Mouse (Mus musculus): ENCODE data around the gene Mad2l2. TPM values are rescaled to one million over a fixed set of nuclear protein-coding genes. Genes with fewer than 3 reads are reported as not detected.

Gene Mad2l2
- total RNA-seq (2021) = 10 to 100 TPM; 17.9 to 19.9 TPM

DNA sequence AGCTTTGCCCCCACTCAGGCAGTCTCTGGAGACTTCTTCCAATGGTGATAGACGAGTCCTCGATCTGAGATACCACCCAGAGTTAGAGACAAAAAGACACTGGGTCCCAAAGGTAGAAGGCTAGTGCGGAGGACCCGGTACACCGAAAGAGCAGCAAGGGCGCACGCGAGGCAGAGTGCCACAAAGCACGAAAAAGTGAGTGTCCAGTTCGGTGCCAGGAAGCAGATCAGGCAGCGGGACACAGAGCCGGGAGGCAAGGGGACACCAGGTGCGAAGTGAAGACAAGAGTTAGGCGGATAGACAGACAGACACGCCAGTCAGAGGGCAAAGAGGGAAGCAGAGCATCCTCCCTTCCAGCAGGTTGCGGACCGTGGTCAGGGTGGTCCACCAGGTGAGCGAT is at the start of gene Mad2l2:
TSS of gene Mad2l2 (plus strand) at position 252 of the 400 bp plus-strand sequence.
- no peak for DNase-seq

DNA sequence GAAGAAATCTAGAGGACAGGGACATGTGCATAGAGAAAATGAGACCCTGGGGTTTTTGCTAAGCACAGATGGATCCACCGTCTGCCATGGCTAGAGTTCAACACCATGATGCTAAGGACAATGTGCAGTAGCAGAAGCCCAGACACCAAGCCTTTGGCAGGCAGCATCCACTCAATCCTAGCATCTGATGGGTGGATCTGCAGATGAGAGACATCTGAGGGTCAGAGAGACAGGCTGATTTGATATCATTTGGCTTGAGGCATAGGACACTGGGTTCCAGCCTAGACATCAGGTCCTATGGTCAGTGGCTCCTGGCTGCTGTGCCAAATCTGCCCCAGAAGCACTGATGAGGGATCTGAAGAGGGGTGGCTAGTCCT is 49.6 kb upstream of the Mad2l2 start:
- no peak for DNase-seq

DNA sequence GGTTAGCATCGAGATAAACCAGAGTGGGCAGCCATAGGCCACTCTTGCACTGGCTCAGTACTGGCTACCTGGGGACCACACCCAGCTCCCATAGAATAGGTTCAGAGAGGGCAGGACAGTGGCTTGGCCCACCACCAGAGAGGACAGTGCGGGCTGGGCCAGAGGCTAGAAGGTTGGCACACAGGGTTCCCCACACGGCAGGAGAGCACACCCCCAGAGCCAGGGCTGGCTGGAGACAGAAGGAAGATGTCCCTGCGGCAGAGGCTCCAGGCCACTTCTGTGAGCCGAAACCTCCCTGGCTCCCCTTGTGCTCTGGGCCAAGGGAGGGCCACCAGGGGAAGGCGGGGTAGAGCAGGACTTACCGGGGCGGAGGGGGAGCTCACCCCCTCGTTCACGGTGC is 49.0 kb upstream of the Mad2l2 start:
- no peak for DNase-seq

DNA sequence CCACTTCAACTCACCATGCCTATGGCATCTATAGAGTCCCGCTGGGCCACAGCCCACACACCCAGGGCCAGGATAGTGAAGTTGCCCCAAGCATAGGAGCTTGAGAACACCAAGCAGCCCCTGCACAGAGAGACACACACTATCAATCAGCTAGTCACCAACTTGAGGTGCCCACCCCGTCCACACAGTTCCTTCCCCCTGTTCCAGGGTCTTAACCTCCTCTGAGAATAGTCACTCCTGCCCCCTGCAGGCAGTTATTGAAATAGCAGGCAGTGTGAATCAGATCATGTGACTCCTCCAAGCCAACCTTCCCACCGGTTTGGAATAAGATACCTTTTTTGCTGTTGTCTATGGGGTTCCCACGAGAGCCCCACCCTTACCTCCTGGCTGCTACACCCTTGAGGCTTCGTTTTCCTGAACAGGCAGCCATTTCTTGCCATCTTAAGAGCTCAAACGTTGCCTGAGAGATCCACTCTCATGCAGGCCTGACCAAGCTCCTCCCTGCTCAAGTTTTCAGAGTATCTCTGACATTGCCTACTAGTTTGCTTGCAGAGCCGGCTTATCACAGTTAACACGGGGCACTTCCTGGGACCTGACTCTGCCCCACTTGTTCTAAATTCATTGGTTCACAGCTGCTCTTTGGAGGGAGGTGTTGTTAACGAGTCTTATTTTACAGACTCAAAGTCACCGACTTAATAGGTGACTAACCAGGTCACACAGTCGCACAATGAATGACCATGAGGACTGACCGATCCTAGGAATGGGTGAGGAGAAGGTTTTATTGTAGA is 47.7 kb upstream of the Mad2l2 start:
- DNase-seq = peak; percentile 77

DNA sequence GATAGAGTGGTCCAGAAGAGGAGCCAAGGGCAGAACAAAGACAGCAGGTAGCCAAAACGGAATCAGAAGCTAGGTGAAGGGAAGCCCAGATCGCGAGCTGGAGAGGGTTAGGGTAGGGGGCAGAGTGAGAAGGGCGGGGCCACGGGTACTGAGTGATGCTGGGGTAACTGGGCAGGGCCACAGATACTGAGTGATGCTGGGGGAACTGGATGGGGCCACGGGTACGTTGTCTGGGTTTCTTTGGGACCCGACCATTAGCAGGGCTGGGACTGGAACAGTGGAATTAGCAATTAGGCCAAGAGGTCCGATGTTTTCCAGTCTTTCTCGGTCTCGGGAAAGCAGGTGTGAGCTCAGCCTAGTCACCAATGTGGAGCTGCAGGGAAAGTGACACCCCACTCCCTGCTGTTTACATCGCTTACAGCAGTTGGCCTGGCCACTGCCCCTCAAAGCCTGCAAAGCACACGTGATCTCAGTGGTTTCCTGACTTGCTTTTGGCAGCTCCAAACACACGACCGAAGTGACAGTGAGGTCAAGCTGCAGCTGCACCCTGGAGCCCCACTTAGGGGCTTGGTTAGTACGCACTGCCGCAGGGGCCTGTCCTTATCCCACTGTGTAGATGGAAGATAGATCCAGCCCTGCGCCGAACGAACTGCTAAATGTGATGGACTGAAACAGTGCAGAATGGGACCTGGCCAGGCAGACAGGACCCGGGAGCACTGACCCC is 46.8 kb upstream of the Mad2l2 start:
- DNase-seq = no peak

DNA sequence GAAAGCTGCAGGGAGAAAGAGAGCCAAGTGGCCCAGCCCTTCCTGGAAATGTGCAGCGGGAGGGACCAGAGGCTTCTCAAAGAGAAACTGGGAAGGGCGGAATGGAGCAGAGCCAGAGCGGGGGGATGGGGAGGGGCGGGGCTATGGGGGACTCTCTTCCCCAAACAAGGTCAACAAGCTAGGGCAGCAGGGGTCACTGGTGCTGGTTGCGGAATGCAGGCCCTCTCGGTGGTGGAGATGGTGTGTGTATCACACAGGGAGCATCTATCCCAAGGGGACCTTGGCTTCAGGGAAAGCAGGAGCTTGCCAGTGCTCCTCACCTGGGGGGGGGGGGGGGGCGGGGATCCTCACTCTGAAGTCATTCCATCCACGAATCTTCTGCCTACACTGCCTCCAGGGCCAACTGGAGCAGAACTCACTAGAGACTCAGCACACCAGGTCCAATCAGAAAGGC is 45.9 kb upstream of the Mad2l2 start:
- DNase-seq = peak; percentile 52

DNA sequence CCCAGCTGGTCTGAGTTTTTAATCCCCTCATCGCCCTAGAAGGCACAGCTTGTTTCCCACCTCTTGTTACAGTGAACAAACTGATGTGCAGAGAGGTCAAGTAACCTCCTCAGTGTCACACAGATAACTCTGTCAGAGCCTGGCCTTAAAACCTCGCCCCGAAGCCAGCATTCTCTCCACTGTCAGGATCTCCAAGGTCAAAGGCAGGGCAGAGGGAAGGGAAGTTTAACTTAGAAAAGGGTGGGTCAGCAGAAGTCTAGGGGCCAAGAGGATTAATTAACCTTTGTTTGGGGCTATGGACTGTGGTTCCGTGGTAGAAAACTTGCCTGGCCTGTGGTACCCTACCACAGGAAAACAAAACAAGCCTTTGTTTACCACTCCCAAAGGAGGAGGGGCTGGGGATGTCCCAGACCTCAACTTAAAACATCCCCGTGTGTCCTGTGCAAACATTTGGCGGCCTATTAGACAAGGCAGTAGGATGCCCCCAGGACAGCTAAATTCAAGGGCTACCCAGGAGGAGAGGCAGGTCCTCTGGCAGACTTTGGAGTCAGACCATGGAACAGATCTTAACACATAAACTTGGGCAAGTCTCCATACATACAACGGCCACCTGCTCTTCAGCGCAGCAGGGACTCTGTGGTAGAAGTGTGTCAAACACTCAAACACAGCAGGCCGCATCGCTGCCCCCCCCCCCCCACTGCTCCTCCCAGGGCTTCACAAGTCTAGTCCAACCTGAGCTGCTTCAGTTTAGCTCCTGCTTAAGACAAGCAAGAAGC is 44.9 kb upstream of the Mad2l2 start:
- no peak for DNase-seq

DNA sequence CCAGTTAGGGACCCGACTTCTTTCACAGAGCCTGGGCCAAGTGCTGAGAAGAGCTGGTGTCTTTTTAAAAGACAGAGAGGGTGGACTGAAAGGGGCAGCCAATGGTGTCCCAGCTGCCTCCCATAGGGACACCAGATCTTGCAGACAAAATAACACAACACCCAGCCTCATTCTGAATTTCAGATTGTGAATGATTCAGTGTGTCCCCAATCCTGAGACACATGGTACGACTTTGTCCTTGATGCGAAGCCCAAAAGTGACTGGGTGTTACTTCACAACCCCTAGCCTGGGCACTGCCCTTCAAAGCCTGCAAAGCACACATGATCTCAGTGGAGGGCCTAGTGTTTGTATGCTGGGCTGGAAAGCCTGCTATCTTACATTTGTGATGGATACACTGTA is 44.3 kb upstream of the Mad2l2 start:
- DNase-seq = no peak

DNA sequence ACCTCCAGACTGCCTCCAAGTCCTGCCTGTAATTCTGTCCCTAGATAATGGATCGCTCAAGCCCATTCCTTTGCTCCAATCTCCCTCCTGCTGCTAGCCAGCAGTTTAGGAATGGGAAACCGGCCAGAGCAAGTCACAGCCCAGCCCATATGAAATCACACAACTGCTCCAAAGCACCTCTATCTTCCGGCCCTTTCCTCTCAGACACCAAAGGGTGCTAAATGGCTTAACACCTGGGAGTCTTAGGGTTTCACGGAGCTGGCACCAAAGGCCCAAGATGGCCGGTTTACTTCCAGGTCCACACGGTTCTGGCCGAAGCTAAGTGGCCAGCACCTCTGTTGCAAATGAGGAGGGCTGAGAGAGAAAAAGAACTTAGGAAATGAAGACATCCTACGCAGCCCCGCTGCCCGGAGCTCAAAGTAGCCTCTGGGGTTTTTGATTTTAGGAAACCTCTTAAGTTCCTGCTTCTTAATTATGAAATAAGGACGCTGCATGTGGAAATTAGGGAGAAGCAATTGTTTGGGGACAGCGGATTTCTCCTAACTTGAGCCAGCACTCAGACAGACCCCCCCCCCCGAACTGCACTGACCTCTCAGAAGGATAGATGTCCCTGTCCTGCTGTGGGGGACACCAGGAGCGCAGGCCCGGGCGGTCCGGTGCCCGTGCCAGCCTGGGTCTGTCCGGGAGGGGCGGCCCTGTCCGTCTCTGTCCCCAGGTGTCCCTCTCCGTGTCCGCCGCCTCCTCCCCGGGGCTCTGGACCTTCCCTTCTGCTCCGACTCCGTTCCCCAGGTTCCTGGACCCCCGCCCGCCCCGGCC is 42.9 kb upstream of the Mad2l2 start:
- peak; percentile 59 for DNase-seq

DNA sequence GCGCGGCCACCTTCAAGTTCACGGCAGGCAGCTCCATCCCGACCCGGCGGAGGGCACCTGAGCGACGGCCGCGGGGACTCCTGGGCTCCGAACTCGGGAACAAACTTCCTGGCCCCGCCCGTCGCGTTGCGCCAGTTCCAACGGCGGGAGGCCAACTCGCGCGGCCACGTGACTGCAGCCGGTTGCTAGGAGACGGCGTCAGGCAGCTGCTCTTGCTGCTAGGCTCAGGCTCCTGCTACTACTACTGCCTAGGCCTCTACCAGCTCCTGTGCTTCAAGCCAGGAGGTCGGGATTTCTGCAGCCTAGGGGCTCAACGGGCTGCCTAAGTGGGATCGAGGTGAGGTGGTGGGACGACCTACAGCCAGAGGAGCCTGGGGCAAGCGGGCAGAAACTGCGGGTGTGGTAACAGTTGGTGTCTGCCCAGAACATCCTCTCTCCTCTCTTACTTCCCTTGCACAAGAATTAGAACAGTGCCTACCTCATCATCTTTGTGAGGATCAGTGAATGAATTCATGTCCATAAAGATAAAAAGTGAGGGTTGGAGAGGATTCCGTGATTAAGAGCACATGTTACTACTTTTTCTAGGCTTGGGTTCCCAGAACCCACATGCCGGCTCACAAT is 42.2 kb upstream of the Mad2l2 start, which contains the start of gene Agtrap:
TSS of gene Agtrap (minus strand) at position 125 of the 621 bp plus-strand sequence.
- peak; percentile 97 for DNase-seq

DNA sequence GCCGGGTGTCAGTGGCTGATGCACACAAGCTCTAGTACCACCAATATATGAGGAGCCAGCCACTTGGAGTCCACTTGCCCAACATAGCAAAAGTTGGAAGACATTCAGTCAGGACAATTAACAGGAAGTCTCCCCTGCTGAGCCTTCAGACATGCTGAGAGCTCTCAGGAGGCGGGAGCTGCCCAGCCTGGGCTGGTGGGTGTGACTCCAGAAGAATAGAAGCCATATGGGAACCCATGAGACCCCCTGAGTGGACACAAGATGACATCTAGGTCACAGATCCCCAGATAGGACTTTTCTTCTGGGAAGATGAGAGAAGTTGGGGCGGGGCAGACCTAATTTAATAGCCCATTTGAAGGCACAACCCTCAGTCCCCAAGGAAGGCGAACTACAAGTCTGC is 41.0 kb upstream of the Mad2l2 start:
- DNase-seq = no peak

DNA sequence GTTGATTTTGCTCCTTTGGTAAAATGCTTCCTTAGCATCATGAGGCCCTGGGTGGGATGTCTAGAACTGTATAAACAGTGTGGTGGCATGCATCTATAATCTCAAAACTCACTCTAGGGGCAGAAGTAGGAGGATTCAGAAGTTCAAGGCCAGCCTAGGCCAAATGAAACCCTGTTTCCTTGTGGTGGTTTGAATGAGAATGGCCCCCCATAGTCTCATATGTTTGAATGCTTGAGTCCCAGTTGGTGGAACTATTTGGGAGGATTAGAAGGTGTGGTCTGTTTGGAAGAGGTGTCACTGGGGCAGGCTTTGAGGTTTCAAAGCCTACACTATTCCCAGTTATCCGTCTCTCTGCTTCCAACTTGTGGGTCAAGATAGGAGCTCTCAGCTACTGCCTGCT is 39.0 kb upstream of the Mad2l2 start:
- no peak for DNase-seq

DNA sequence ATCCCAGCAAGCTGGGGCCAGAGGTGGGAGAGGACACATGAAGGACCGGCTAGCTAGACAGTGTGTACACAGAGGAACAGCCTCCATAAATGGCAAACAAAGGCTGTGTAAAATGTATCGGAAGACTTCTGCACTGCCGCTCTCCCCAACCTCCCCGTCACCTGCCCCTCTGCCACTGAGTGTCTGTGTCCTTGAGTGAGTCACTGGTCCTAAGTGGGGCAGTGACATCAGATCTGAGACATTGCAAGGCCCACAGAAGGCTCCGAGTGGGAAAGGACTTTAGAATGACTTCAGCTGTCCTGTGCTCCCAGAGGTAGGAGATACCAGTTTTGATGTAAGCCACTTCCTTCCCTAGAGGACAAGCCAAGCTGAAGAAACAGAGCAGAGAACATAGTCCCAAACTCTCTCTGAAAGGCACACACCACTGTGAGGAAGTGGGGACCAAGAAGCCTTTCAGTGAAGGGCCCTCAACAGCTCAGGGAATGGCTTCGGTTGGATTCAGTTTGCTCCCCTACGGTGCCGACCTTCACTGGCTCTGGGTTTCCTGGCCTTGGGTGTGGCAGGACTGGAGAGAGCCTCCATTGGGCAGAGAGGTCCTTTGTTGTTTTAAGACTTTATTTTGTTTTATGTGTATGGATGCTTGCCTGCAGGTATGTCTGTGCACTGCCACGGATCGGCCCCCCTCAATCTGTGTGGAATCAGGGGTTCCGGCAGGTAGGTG is 37.5 kb upstream of the Mad2l2 start:
- no peak for DNase-seq

DNA sequence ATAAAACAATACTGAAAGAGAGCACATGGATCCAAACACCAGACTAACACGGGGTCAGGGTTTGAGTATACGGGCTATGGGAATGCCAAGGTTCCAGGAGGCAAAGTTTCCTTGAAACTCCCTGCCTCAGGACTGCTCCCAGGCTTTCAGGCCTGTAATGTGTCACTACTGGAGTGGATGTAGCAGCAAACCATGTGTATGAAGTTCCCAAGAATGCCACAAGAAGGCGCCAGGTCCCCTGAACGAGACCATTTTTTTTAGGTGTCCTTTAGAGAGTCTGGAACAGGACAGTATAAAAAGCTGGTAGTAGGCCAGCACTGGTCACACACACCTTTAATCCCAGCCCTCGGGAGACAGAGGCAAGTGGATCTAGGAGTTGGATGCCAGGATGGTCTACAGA is 36.0 kb upstream of the Mad2l2 start:
- DNase-seq = no peak

DNA sequence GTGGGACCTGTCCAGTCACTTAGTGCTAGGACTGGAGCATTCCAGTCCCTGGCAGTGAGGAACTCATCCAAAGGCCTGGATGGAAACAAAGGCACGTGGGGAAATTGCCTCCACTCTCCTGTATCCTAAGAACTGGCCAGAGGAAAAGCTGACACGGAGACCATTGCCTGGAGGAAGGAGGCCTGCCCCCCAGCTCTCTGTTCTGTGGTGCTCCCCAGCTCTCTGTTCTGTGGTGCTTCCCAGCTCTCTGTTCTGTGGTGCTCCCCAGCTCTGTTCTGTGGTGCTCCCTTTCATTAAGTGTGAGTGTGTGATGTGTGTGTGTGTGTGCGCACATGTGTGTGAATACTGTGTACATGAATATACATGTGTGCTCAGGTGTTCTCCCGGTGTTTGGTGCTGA is 35.1 kb upstream of the Mad2l2 start:
- no peak for DNase-seq

DNA sequence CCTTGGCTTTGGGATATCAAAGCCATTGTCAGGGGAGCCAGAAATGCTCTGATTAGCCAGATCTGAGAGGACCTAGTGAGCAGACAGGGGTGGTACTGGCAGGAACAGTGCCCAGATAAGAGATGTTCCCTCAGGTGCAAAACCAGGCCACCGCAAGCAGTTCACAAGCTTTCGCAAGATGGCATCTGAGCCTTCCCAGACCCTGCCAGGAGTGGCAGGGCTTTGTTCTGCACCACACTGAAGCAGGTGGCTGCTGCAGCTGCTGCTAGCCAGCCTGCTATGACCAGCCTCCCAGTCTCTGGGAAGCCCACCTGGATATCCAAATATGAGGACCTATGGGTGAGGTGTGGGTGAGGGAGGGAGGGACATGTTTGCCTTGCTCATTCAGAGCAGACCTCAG is 32.2 kb upstream of the Mad2l2 start:
- no peak for DNase-seq

DNA sequence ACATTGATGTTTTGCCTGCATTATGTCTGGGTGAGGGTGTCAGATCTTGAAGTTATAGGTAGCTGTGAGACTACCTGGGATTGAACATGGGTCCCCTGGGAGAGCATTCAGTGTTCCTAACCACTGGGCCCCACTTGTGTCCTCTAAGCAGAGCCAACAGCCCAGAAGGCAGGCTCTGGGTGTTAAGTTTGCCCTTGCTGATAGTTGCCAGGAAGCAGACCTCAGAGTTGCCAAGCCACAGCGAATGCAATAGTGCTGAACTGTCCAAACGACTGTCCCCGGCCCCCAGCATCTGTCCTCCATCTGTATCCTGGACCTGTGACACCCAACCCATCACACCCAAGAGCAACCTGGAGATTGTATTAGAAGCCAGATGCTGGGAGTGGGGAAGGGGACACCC is 31.5 kb upstream of the Mad2l2 start:
- DNase-seq = no peak

DNA sequence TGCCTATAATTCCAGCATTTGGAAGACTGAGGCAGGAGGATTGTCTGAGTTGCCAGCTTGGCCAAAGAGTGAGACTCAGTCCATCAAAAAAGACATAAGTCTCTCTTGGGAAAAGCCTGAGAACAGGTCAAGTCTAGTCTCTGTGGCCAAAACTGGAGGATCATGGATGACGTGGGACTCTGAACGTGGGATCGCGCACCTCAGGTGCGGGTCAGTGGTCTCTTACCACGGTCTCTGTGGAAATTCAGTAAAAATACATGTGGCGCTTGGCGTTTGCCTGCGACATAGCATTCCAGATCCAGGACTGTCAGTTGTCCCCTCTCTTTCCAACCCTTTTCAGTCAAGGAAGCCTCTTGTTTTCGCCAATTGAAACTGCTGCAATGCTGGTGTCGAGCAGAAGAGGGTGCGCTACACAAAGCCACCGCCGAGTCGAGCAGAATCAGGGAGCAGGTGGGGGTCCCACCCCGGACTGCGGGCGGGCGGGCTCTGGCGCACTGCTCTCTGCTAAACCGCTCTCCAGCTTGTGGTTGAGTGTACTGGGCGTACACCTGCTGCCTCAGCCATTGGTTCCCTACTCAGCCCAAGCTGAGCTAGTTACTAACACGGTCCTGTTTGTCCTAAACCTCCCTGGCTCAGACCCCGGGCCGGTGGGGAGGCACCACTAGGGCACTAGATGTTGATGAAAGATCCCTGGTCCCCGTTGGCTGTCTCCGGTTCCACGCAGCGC is 28.2 kb upstream of the Mad2l2 start:
- peak; percentile 70 for DNase-seq

DNA sequence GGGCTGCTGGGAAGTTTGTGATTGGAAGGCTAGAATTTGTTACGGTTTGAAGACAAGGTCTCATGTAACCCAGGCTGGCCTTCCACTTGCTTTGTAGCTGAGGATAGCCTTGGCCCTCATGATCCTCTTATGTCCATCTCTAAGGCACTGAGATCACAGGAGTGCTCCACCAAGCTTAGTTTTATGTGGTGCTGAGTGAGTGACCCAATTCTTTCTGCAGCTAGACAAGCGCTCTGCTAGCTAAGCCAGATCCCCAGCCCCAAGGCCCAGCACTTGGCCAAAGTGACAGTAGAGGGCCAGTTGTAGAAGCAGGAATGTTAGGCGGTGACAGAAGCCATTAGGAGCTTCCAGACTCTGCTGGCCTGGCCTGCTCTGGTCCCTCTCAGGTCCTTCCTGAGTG is 26.0 kb upstream of the Mad2l2 start:
- no peak for DNase-seq

DNA sequence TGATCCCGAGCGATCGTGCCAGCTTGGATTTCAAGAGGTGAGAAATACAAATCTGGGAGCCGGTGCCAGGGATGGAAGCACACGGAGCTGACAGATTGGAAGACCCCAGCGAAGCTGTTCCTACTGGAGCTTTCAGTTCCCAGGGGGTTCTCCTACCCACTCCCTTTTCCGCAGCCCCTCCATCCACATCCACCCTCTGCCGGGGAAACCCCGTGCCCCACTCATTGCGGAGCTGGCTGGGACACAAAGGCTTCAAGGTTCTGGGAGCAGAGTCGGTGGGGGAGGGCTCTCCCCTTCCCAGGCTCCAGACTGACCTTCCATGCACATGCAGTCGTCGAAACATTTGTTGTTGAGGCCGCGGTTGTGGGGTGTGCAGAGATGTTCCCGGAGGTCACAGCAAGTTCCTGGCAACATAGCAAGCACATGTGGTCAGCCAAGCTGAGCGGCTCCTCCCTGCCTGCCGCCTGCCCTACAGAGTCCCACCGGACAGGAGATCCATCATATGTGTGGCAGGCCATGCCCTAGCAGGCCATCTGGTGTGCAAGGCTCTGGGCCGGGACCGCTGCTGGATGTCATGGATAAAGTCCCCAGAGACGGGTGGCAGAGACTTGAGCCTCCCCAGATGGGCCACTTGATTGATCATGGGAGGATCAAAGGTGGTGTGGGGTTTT is 22.4 kb upstream of the Mad2l2 start:
- DNase-seq = no peak
